Mouse (Mus musculus) CD4-positive helper T cell, adult 2 months (primary cell): ENCODE results near the gene Tapbpl.

Experiments
- DNase-seq: peaks from one replicate; pipeline ENCODE4 v3.0.0-alpha.2; 2012; ENCODE audit warnings: low read depth, missing footprints, low spot score

Tapbpl gene

GRCm38 (mm10) chr6:125210436-125210835 is 21.2 kb downstream of the Tapbpl start:
- no peak for DNase-seq

- DNase-seq, result no peak
Observed at GRCm38 (mm10) chr6:125197166-125197565, 34.5 kb downstream of the Tapbpl start.

GRCm38 (mm10) chr6:125196301-125196700 is 35.4 kb downstream of the Tapbpl start:
- no peak for DNase-seq

DNA sequence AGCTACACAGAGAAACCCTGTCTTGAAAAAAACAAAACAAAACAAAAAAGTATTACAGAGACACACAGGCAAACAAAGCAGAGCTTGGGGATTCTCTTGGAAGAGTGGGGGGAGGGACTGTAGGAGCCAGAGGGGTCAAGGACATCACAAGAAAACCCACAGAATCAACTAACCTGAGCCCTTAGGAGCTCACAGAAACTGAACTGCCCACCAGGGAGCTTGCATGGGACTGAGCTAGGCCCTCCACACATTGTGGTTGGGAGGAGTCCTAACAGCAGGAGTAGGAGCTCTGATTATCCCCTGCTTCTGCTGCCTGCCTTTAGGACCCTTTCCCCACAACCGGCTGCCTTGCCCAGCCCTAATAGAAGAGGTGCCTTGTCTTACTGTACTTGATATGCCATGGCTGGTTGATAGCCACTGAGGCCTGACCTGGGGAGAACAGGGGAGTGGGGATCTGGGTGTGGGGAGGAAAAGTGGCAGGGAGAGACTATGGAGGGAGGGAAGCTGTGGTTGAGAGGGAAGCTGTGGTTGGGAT is 36.1 kb downstream of the Tapbpl start:
- no peak for DNase-seq

- DNase-seq, result no peak
Observed at GRCm38 (mm10) chr6:125193390-125193789, 38.3 kb downstream of the Tapbpl start.

- no peak for DNase-seq
Observed at GRCm38 (mm10) chr6:125192841-125193240, 38.8 kb downstream of the Tapbpl start.

- DNase-seq, result peak; percentile 92
Observed at GRCm38 (mm10) chr6:125192016-125192714, 39.5 kb downstream of the Tapbpl start.

- peak; percentile 99 for DNase-seq
Observed at GRCm38 (mm10) chr6:125191332-125192015, 40.2 kb downstream of the Tapbpl start, which contains the start of the genes Ncapd2 and Mrpl51. Gene Ncapd2, minus strand, starts transcription at chr6:125191701. Gene Mrpl51, plus strand, starts transcription at chr6:125191801.

DNA sequence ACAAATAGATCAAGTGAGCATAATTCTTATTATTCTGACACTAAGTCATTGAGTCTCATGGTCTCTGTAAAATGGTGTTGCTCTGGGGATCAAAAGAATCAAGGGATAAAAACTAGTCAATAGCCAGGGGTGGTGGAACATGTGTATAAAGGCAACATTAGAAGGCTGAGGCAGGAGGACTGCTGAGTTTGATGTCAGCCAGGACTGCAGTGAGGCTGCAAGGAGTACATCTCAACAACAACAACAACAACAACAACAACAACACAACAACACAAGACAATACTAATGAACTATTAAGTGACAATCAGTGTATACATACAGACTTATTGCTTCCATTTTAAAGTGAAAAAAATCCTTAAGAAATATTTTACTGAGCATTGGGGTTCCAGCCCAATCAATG is 40.8 kb downstream of the Tapbpl start:
- DNase-seq, result no peak

DNA sequence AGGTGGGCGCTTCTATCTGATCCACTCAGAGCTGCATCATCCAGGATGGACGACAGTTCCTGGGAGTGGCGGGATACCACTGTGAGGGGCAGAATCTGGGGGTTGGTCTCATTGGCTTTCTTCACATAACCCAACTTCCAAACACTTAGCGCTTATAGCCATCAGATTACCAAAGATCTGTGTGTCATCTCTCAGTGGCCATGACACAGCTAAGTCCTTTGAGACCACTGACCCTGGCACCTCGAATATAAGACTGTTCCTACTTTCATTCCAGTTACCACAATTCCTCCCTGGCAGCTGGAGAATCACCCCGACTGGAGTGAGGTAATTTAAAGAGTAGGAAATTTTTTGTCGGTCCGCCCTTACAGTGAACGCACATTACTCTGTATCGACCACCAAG is 45.5 kb downstream of the Tapbpl start:
- no peak for DNase-seq

DNA sequence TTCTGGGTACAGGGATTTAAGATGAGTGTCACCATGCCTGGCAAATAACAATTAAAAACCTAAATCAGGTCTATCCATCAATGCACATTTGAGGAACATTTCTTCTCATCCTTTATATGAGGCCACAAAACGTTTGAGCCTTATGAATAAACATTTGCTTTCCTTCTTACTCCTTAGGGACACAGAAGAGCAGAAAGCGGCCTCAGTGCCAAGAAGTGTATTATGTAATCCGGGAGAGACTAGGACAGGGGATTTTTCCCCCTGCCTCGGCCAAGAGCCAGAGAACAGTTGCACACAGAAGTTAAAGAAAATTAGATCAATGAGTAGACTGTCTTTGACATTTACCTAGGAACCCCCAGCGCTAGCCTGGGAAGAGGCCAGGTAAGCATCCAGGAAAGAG is 49.5 kb downstream of the Tapbpl start:
- DNase-seq, result no peak

DNA sequence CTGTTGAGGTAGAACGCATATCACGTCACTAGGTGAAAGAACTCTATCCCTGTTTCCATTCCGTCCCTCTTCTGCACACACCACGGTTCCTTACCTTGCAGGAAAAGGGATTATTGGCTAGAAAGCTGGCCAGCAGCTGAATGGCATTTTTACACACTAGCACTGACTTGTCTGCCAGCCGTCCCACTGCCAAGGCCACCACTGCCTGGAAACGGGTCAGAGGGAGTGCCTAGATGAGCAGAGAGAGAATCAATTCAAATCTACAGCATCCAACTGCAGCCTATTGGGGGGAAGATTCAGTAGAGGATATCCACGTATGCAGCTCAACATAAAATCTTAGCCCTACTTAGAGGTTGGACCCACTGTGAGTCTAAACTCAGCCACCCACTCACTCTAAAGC is 52.1 kb downstream of the Tapbpl start:
- no peak for DNase-seq

GRCm38 (mm10) chr6:125175469-125175868 is 56.2 kb downstream of the Tapbpl start:
- no peak for DNase-seq
